Mouse (Mus musculus) R1 (cell line): ENCODE measurements around the gene Tuba1b.
"Not testable (repeated sequence)": the region's sequence is repeated elsewhere in the genome, so short reads cannot be mapped to it uniquely, and the experiment has no call there.

ENCODE experiments used
- DNase-seq: peaks from one replicate; pipeline ENCODE4 v3.0.0-alpha.2; 2018; ENCODE audit warnings: low read depth, low spot score

The Tuba1b gene

DNA sequence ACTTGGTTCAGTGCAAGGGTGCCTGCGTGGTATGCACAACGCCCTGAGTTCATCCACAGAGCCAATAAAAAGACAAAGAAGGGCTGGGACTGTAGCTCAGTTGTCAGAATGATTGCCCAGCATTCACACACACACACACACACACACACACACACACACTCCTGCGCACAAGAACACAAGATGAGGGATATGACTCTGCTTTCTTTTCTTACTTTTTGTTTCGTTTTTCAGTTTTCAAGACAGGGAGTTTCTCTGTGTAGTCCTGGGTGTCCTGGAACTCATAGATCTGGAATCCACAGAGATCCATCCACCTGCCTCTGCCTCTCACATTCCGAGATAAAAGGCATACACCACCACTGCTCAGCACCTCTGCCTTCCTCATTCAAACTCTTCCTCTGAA is 6.8 kb downstream of the Tuba1b start:
- no peak for DNase-seq

DNA sequence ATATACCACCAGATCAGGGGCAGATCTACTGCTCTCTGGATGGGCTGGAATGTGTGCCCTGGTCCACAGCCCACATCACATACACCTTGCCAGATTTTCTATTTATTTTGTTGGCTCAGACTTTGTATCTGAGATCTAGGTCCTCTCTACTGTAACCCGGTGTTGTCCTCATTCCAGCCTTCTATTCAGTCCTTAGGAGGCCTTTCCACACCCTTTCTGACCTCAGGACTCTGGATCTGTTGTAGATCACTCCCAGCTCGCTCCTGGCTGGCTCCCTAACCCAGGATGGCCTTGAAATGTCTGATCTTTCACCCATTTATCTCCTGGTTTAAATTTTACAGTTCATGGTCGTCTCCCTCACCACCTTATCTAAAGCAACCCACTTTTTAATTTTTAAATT is 9.7 kb downstream of the Tuba1b start:
- DNase-seq, result no peak

DNA sequence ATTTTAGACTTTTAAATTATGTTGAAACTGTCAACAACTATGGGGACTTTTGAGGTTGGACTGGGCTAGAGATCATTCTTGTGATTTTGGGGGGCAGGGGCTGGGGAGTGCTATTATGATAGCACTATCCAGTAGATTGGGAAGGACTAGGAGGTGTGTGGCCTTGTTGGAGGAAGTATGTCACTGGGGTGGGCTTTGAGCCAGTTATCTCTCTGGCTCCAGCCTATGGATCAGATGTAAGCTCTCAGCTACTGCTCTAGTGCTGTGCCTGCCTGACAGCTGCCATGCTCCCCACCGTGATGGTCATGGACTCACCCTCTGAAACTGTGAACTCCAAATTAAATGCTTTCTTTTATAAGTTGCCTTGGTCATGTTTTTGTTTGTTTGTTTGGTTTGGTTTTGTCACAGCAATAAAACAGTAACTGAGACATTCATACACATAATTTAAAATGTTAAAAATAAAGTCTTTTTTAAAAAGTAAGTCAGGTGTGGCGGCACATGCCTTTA is 11.3 kb downstream of the Tuba1b start:
- no peak for DNase-seq

DNA sequence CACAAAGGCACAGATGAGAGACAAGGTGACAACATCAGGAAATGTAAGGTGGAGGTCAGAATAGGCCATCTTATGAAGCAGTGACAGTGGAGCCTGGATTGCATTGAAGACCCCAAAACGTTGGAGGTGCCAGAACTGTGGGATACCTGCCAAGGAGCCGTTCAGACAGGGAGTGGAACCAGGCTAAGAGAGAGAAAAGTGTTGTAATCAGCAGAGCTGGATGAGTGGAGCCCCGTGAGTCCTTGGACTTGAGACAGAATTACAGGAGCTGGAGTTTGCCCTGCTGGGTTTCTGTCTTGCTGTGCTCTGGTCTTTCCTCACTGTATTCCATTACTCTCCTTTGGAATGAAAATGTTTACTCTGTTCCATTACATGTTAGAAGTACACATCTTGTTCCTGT is 11.8 kb downstream of the Tuba1b start:
- DNase-seq, result no peak

DNA sequence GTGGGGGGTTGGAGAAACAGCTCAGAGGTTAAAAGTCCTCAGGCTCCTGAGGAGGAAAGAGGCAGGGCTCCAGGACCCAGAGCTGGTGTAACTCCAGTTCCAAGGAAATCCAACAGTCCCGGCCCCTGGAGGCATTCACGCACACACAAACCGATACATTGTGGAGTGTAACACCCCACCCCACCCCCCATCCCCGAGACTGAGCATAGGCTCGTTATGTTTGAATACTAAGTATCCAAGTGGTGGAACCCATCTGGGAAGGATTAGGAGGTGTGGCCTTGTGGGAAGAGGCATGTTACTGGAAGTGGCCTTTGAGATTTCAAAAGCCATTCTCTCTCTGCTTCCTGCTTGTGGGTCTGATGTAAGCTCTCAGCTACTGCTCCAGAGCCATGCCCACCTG is 12.9 kb downstream of the Tuba1b start:
- DNase-seq, result peak; percentile 51

DNA sequence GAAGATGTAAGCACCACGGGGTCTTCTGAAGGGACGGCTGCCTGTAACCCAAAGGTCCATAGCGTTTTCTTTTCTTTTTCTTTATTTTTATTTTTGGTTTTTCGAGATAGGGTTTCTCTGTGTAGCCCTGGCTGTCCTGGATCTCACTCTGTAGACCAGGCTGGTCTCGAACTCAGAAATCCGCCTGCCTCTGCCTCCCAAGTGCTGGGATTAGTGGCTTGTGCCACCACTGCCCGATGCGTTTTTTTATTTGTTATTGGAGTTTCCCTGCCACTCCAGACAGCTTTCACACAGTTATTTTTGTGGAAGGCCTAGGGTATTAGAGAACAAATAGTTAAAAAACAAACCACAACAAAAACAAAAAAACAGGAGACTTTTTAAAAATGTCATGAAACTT is 15.9 kb downstream of the Tuba1b start:
- not testable (repeated sequence) for DNase-seq

DNA sequence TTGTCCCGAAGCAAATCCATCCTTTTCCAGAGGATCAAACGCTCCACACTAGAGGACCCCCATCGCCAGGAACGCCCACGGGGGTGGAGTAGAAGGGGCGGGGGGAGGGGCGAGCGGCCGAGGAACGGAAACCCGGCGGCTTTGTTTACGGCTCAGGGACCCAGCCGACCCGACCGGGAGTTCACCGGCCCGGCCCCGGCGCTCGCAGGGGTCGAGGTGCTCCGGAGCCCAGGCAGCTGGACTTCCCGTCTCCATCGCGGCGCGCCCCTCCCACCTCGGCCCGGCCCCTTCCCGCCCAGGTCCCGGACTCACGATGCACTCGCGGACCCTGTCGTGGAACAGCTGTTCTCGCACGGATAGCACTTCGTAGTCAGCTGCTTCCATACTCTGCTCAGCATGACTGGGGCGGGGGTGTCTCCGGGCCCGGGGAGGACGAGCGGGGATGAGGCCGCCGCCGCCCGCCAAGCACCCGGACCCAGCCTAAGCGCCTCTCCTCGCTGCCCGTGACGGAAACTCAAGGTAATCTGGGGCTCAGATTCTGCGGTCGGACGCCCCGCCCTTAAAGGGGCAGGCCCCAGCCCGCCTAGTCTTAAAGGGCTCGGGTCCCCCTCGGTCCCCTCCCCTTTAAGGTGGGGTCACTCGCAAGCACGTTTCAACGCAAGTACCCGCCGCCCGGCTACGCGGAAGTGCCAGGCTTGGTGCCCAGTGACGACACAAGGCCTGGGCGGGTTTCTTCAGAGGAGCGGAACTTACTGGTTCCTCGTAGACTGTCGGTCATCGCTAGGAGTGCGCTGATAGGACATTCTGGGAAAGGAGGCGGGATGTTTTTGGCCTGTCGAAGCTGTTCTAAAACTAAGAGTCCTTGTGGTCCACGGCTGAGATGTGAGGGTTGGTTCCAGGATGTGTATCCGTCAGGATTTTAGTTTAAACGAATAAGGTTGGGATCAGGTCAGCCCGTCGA is 16.5 kb downstream of the Tuba1b start, which contains the start of gene Lmbr1l:
Lmbr1l (minus strand) TSS at position 694 of the 961 bp plus-strand sequence.
- peak; percentile 100 for DNase-seq

DNA sequence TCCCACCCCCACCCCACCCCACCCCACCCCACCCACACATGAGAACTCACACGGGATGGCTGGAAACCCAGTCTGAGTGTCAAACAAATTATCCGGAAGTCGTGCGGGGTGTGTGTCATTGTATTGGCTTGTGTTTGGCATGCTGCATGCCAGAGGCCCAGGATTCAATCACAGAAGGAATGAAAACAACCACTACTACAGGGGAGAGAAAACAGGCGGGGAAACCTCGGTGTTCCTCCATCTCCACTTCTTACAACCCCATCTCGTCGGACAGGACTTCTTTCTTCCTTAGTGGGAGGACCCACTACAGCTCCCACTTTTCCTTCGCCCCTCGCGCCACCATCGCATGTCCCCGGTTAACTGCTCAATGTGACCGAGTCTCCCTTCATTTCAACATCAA is 17.3 kb downstream of the Tuba1b start:
- DNase-seq, result peak; percentile 74

DNA sequence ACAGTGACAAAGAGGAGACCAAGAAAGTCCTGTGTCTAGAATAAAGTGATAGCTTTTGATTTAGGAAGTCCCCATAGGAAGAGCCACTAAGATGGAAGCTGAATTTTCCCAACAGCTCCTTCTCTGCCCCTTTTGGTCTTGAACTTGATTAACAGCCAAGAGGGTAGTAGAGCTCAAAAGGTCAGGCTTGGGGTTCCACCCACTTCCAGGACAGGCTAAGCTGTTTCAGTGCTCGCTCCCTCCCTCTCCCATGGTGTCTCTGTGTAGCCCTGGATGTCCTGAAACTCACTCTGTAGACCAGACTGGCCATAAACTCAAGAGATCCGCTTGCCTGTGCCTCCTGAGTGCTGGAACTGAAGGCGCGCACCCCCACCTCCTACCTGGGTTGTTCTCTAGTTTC is 18.3 kb downstream of the Tuba1b start:
- DNase-seq, result no peak

DNA sequence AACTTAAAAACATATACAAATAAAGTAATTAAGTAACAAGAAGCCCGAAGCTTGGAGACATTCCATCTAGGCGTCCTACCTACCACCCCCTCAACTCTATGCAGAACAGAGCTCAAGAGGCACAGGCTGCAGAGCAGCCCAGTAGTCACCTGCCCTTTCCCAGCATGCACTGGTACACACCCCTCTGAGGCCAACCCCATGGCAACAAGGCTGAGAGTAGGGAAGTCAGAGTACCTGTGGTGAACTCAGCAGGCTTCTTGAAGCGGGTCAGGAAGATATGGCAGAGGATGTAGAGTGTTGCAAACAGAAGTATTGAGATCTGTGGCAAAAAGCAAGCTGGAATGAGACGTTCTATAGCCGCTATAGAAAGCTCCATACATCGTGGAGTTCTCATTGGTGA is 19.5 kb downstream of the Tuba1b start:
- peak; percentile 75 for DNase-seq

DNA sequence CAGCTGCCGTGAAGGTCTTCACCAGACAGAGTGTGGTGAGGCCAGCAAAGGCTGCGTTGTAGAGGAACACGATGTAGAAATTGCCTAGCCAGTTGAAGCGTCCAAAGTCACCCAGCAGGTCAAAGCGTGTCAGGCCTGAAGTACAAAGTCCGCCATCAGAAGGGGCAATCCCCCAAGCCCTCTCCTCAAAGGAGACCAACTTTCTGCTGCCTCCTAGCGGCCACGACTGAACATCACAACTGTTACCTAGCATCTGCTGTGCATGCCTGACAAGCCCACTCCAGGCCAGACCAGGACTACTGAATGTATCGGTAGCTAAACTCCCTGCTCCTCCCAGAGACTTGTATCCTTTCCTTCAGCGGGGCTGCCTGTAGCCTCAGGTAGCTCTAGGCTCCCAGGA is 29.7 kb downstream of the Tuba1b start:
- peak; percentile 83 for DNase-seq

DNA sequence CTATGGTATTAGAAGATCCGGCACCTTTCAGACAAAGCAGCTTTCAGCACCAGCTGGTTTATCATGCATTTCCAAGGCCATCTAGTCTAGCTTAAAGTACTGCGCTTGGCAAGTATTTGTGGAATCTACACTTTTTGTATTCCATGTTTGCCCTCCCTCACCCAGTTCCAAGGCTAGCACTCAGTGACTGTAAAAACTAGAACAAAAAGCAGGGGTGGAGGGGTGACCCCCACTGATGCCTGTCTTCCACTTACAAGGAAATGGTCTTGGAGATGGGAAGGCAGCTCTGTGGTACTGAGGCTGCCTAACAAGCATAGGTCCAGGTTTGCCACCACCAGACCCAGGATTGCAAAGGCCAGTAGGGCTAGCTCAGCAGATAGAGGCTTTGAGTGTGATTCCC is 31.8 kb downstream of the Tuba1b start:
- DNase-seq, result no peak

DNA sequence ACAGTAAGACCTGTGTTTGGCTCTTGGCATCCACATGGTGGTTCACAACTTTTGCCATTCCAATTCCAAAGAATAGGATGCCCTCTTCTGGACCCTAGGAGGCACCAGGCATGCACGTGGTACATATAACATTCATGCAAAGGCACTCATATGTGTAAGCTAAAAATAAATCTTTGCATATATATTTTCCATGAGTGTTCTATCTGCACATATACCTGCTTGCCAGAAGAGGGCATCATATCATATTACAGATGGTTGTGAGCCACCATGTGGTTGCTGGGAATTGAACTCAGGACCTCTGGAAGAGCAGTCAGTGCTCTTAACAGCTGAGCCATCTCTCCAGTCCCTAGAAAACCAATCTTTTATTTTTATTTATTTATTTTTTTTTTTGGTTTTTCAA is 32.8 kb downstream of the Tuba1b start:
- no peak for DNase-seq

DNA sequence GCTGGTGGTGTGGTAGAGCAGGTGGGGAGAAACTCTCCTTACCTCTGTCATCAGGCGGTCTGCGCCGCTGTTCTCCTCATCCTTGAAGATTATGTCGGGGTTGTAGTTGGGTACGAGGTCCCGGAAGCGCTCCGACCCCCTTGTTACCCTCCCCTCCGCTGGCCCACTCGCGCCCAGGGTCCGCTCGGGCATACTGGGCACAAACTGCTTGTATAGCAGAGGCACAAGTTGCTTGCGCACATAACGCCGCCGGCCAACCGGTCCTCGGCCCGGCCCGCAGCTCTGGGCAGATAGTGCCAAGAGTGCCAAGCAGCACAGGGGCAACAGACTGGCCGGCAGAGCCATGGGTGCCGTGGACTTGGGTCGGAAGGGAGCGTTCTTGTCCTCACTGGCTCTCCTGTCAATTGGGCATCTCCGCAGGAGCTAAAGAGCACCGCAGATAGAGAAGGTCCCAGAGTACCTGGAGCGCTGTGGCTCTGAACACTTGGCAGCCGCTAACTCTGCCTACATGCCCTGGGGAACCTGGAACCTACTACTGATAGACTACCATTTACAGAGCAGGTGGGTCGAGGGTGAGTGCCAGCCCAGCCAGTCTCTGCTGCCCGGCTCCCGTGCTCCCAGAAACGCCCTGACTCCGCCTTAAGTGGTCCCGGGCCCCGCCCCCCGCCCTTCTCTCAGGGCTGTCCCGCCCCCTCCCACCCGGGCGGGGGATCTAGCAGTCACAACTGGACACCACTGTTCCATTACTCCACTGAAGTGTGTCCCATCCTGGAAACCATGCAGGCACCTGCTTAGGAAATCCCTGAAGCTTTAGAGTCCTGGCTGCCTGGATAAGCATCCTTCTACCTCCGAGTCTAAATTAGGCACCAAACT is 36.2 kb downstream of the Tuba1b start, which contains the start of gene Dhh:
Dhh (minus strand) TSS at position 613 of the 873 bp plus-strand sequence.
- DNase-seq, result peak; percentile 67

DNA sequence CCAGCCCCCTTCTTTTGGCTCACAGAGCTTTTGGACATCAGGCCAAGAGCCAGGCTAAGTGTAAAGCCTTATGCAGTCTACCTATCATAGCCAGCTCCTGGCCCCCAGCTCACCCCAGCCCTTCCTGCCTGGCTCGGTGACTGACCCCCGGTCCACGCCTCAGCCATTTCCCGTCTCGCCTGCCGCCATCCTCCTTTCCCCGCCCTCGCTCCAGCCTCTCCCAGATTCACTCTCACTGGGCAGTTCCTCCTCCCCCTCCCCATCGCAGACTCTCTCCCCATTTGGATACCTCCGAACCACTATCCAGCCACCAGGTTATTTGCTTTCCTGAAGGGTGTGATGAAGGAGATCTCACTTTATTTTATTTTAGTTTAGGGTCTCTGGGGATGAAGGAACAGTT is 36.9 kb downstream of the Tuba1b start:
- DNase-seq, result peak; percentile 44

DNA sequence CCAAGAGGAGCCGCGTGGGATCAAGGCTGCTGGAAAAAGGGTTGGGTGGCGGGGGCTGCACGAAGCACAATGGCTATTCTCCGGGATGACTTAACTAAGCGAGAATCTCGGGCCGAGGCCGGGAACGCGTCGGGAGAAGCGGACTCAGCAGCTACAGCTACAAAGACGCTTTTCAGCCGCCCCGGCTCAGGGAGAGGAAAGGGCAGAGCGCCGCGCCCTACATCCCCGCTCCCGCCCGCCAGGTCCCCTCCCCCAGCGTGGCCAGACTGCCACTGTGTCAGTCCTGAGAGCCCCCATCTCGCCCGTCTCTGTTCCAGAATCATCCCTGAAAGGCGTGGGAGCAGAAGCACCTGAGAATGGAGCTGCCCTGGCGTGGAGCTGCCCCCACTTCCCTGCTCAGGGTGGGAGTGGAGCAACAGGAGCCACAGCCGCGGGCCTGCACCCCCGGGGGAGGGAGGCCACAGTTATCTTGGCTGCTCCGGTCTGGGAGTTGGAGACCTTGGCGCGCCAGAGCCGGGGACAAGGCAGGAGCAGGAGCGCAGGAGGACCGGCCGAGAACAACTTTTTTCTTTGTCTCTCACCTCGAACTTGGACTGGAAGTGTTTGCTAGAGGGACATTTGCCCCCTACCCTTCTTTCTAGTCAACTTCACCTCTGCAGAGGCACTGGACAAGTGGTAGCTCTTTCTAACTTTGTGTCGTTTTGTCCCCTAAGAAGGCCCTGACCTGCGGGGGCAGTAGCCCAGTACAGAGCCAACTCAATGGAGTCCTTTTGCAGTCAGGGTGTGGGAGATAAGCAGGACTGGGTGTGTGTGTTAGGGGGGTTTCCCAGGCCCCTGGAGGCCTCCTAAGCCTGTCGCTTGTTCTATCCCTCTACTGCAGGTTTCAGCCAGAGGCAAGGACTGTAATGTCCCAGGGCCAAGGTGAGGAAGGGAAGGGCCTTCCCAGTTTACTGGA is 38.5 kb downstream of the Tuba1b start:
- peak; percentile 70 for DNase-seq

DNA sequence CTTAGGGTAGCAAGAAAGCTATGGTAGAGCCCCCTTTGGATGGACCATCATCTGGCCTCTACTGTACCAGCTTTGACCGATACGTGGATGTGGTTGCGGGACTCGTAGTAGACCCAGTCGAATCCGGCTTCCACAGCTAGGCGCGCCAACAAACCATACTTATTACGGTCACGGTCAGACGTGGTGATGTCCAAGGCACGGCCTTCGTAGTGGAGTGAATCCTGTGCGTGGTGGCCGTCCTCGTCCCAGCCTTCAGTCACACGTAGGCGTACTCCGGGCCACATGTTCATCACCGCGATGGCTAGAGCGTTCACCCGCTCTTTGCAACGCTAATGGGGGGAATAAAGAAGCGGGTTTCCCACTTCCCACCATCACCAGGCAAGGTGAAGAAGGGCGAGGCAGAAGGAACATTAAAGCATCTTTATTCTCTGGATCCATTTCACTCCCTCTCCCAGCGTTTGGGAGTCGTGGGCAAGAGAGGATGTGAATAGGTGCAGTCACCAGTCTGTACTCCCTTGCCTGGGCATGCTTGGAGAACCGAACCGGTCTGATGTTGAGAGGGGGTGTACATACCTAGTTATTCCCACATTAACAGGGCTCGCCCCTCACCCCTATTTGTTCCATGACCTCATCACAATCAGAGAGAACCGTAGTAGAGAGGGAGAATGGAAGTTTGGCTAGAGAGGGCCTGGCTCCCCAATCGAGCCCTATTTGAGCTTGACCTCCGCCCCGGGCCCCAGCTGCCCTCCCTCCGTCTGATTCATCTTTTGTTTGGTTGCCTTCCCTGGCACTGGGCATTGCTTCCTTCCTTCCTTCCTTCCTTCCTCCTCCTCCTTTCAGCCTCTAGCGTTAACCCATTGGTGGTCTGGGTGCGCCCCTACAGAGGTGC is 39.4 kb downstream of the Tuba1b start:
- peak; percentile 46 for DNase-seq

DNA sequence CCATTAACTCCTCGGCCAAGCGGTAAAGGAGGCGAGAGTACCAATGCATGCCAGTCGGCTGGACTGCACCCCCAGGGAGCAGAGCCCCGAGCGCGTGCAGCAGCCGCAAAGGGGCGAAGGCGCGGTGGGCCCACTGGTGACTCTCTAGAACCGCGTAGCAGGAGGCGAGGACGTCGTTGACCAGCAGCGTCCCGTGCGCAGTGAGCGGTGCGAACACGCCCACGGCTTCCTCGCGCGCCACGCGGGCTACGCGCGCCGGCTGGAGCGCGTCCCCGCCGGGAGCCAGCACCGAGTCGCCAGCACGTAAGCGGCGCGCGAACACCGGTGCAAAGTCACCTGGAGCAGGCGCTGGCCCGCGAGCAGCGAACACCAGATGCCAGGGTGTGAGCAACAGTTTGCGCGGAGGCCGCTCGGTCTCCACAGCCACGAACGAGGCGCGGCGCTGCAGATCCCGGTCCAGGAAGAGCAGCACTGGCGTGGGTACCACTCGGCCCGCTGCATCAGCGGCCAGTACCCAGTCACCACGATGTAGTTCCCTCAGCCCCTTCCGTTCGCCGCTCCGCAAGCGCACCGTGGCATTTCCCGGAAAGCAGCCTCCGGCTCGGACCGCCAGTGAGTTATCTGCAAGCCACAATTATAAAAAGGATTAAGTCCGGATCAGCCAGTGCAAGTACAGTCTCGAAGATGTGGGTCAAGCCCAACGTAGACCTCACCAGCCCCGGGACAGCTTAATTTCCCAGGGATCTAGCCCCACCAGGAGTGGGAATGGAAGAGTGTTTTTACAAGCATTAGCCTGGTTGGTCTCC is 40.2 kb downstream of the Tuba1b start, which contains the start of gene Rhebl1:
Rhebl1 (minus strand) TSS at position 601 of the 806 bp plus-strand sequence.
- DNase-seq, result no peak

DNA sequence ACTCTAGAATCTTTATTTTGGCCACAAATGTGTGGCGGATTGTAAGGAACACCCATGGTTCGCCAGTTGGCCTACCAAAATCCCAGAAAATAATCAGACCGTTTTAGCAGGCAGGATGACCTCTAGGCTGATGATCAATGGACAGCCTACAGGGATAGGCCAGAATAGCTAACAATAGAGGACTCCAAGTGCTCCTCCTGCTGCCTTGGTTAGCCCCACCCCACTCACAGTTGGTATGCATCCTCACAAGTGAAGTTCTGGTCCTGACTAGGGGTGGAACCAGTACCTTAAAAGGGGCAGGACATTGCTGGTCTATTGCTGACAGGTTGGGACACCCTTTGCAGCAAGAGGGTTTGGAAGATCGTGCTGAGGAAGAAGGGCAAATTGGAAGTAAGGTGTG is 41.3 kb downstream of the Tuba1b start:
- peak; percentile 68 for DNase-seq
